Mouse (Mus musculus) heart, postnatal 0 days (tissue): Measurements from ENCODE around the gene Shoc2.

Experiments
- CTCF ChIP-seq: IDR thresholded peaks from 2 replicates; pipeline ENCODE4 v1.5.1; 2016; ENCODE audit warnings: antibody characterized with exemption, control low read depth, low read depth
- EP300 ChIP-seq: IDR thresholded peaks from 2 replicates; pipeline ENCODE4 v1.6.1; 2016; ENCODE audit warnings: antibody characterized with exemption, low read depth

- TF ChIP-seq CTCF (no peak), EP300 (no peak)
These were observed 111.7 kb downstream of the Shoc2 start for GRCm38 (mm10) chr19:54055845-54056244.
